Mouse (Mus musculus) forebrain, embryonic 16.5 days (tissue): Measurements from ENCODE around the gene Ldah. TPM values are rescaled to one million over a fixed set of nuclear protein-coding genes. Genes with fewer than 3 reads are reported as not detected.
"Not testable (repeated sequence)": the region's sequence is repeated elsewhere in the genome, so short reads cannot be mapped to it uniquely, and the experiment has no call there.

Experiments used
- ATAC-seq: fragments of 200-750 bp; cut with Nextera tagmentation; 2 replicates; pipeline ENCODE4 v1.8.0; 2017; ENCODE audit warnings: mild to moderate bottlenecking, moderate library complexity
- H3K27ac ChIP-seq: fragments of 300-500 bp; sonication (generic); 2 replicates; pipeline ENCODE4 v1.5.1; 2014; ENCODE audit warnings: low read length, control low read depth
- H3K27me3 ChIP-seq: fragments of 300-500 bp; sonication (generic); replicated peaks from 2 replicates; pipeline ENCODE4 v1.6.1; 2014; ENCODE audit warnings: low read length; ENCODE audit not compliant: control insufficient read depth, insufficient read depth
- H3K36me3 ChIP-seq: fragments of 300-500 bp; sonication (generic); 2 replicates; pipeline ENCODE4 v1.6.1; 2014; ENCODE audit not compliant: control insufficient read depth, insufficient read depth
- H3K4me1 ChIP-seq: fragments of 300-500 bp; sonication (generic); replicated peaks from 2 replicates; pipeline ENCODE4 v1.6.1; 2014; ENCODE audit warnings: low read length; ENCODE audit not compliant: control insufficient read depth, insufficient read depth
- H3K4me2 ChIP-seq: fragments of 300-500 bp; sonication (generic); 2 replicates; pipeline ENCODE4 v1.6.1; 2014; ENCODE audit warnings: mild to moderate bottlenecking, low read length, control low read depth
- H3K4me3 ChIP-seq: fragments of 300-500 bp; sonication (generic); replicated peaks from 2 replicates; pipeline ENCODE4 v1.5.1; 2014; ENCODE audit warnings: mild to moderate bottlenecking, low read length, control low read depth
- H3K9ac ChIP-seq: fragments of 300-500 bp; sonication (generic); replicated peaks from 2 replicates; pipeline ENCODE4 v1.6.1; 2014; ENCODE audit warnings: low read depth, low read length, control low read depth
- H3K9me3 ChIP-seq: fragments of 300-500 bp; sonication (generic); 2 replicates; pipeline ENCODE4 v1.6.1; 2016; ENCODE audit warnings: low read length; ENCODE audit not compliant: control insufficient read depth
- WGBS: fragments of 180-500 bp; shearing (Covaris S2); extraction: QIAGEN DNeasy Blood & Tissue Kit; methylation state at CpG from one replicate; pipeline ENCODE4 v1.1.7; 2014; 5-methylcytosine and 5-hydroxymethylcytosine counted together
- polyA plus RNA-seq: library from polyadenylated mRNA; unstranded; fragments of >200 nt; fragmentation: Nextera tagmentation; extraction: Ambion mirVana; gene quantifications from 2 replicates; pipeline ENCODE4 v1.2.1, GENCODE M21; 2015

The Ldah gene
- polyA plus RNA-seq: 89.2 and 96.9 TPM in 2 replicates

DNA sequence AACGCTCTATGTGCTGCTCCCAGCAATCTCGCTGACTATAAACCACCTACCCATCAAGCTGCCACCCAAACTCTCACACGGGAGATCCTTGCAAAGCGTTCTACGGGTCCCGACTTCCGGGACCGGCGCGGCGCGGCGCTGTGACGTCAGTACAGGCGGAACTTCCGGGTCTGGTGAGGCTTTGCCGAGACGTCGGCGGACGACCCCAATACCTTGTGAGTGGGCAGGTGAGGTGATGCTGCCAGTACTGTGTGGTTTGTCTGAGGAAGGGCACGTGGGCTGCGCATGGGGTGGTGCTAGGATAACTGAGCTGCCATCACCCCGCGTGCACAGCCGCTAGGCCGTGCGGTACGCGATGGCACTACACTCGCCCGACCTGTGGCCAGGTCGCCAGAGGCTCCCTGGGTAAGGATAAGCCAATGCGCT is at the start of gene Ldah:
Ldah (plus strand) TSS at position 130 of the 426 bp plus-strand sequence.
- no peaks in the 10 kb centered on the region for H3K27me3 ChIP-seq
- H3K9me3 ChIP-seq: 0 out of 2 replicates have a peak, but pooled peaks cover 2% of the 10 kb centered on the region
- peak; percentile 100 for ATAC-seq
- WGBS: under 1% methylated on average over 34 of the region's 34 CpGs
- 0 out of 2 replicates have a peak, but pooled peaks cover 2% of the 10 kb centered on the region for H3K36me3 ChIP-seq
- peaks cover 3% of the 10 kb centered on the region for H3K4me1 ChIP-seq
- peak within 1 kb of the TSS; percentile 71 for H3K4me2 ChIP-seq
- H3K9ac ChIP-seq: peak within 1 kb of the TSS; percentile 85
- H3K27ac ChIP-seq: peak within 1 kb of the TSS; percentile 50; the same call in 1 of the 2 replicates
- H3K4me3 ChIP-seq: peak within 1 kb of the TSS; percentile 80

GRCm38 (mm10) chr12:8167743-8168142 is 40.2 kb upstream of the Ldah start:
- H3K9ac ChIP-seq: no peak overlapping the region
- ATAC-seq: no peak
- no peak overlapping the region for H3K27ac ChIP-seq
- H3K9me3 ChIP-seq: no peaks in the 10 kb centered on the region
- 63% methylated on average over 2 of the region's 2 CpGs for WGBS
- H3K27me3 ChIP-seq: no peaks in the 10 kb centered on the region
- no peaks in the 10 kb centered on the region for H3K4me1 ChIP-seq
- H3K4me3 ChIP-seq: no peak overlapping the region
- H3K4me2 ChIP-seq: no peak overlapping the region
- no peaks in the 10 kb centered on the region for H3K36me3 ChIP-seq

GRCm38 (mm10) chr12:8180921-8181320 is 27.0 kb upstream of the Ldah start:
- Histone ChIP-seq H3K9ac (no peak overlapping the region), H3K9me3 (no peaks in the 10 kb centered on the region), H3K36me3 (no peaks in the 10 kb centered on the region), H3K4me3 (no peak overlapping the region), H3K4me2 (no peak overlapping the region), H3K27ac (no peak overlapping the region), H3K27me3 (no peaks in the 10 kb centered on the region), H3K4me1 (no peaks in the 10 kb centered on the region)
- 71% methylated on average over 6 of the region's 6 CpGs for WGBS
- no peak for ATAC-seq

DNA sequence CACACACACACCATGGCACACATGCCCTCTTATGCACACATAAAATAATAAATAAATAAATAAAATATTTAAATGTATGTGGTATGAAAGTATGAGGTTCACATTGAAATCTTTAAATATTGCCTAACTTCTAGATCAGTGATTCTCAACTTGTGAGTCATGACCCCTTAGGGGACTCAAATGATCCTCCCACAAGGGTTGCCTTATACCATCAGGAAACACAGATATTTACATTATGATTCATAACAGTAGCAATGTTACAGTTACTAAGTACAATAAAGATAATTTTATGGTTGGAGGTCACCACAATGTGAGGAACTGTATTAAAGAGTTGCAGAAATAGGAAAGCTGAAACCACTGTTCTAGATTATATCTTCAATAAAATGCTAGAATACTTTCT is 26.2 kb upstream of the Ldah start:
- Histone ChIP-seq H3K36me3 (no peaks in the 10 kb centered on the region), H3K4me2 (no peak overlapping the region), H3K4me3 (no peak overlapping the region), H3K9me3 (no peaks in the 10 kb centered on the region), H3K27me3 (no peaks in the 10 kb centered on the region), H3K4me1 (no peaks in the 10 kb centered on the region), H3K27ac (no peak overlapping the region), H3K9ac (no peak overlapping the region)
- ATAC-seq: no peak

DNA sequence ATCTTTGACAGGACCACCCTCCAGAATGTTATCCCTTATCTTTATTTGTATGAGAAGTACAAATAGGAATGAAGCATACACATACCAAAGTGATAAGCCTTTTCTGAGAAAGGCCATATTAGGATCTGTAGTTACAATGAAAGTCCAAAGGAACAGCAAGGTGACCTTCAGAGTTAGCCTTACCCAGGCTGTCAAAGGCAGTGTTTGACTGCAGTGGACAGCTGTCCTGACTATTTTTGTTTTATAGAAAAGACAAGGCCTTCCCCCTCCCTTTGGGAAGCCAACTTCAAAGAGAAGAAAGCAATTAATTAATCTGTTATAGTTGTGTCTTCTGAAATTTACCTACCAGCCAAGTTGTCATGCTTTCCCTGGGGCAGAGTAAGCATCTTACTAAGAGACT is 23.4 kb upstream of the Ldah start:
- Histone ChIP-seq H3K27me3 (no peaks in the 10 kb centered on the region), H3K9ac (no peak overlapping the region), H3K4me3 (no peak overlapping the region), H3K4me2 (no peak overlapping the region), H3K36me3 (no peaks in the 10 kb centered on the region), H3K9me3 (no peaks in the 10 kb centered on the region), H3K4me1 (no peaks in the 10 kb centered on the region), H3K27ac (no peak overlapping the region)
- ATAC-seq: no peak

DNA sequence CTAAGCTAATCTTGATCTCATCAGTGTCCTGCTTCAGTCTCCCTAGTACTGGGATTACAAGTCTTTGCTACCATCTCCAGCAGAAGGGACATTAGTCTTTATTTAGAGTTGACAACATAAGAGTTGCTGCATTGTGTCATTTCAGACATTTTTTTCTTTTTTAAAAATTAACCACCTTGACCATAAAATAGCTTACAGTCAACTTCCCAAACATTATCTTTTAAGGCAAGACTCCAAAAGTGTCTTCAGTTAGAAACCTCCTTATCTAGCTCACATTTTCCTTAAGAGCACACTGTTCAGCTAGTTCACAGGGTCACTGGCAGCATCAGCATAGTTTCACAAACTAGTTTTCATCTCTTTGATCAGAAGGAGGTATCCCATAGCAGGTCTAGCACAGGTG is 19.7 kb upstream of the Ldah start:
- Histone ChIP-seq H3K27me3 (no peaks in the 10 kb centered on the region), H3K4me2 (no peak overlapping the region), H3K4me3 (no peak overlapping the region), H3K9me3 (no peaks in the 10 kb centered on the region), H3K36me3 (no peaks in the 10 kb centered on the region), H3K27ac (no peak overlapping the region), H3K4me1 (no peaks in the 10 kb centered on the region), H3K9ac (no peak overlapping the region)
- no peak for ATAC-seq

GRCm38 (mm10) chr12:8188796-8189535 is 18.9 kb upstream of the Ldah start:
- not testable (repeated sequence) for H3K9ac ChIP-seq, H3K4me1 ChIP-seq, H3K4me3 ChIP-seq, ATAC-seq, H3K9me3 ChIP-seq, H3K4me2 ChIP-seq, H3K27ac ChIP-seq, H3K36me3 ChIP-seq, H3K27me3 ChIP-seq
- WGBS: 87% methylated on average over 15 of the region's 15 CpGs

DNA sequence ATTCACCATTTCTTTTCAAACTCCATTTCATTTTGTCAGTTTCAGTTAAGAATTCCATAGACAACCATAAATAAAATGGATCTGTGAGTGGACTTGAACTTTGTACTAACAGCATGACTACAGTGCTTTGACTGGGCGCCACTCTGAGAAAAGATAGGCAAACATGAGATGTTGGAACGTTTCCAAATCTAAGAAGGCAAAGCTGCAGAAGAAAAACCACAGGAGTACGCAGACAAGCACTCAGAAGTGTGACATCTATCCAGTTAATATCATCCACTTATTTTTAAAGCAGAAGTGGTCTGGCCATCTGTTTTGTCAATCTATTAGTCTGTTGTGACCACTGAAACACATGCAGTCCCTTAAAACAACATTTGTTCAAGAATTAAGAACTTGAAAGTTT is 18.2 kb upstream of the Ldah start:
- 62% methylated on average over 3 of the region's 3 CpGs for WGBS
- Histone ChIP-seq H3K27ac (no peak overlapping the region), H3K4me1 (no peaks in the 10 kb centered on the region), H3K36me3 (no peaks in the 10 kb centered on the region), H3K9me3 (no peaks in the 10 kb centered on the region), H3K4me3 (no peak overlapping the region), H3K9ac (no peak overlapping the region), H3K27me3 (no peaks in the 10 kb centered on the region), H3K4me2 (no peak overlapping the region)
- ATAC-seq: no peak

DNA sequence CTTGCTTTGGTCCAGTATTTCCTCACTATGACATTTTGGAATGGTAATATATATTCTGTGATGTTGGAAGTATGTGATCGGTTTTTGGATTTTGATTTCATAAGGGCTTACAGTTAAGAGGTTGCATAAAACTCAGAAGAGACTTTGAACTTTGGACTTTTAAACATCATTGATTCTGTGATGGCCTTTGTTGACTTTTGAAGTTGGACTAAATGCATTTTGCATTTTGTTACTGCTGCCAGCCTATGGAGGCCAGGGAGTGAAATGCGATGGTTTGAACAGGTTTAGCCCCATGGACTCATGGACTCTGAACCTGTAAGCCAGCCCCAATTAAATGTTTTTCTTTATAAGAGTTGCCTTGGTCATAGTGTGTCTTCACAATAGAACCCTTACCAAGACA is 2.2 kb upstream of the Ldah start:
- Histone ChIP-seq H3K4me1 (peaks cover 3% of the 10 kb centered on the region), H3K27me3 (no peaks in the 10 kb centered on the region), H3K27ac (no peak overlapping the region), H3K9me3 (no peaks in the 10 kb centered on the region), H3K36me3 (no peaks in the 10 kb centered on the region), H3K4me3 (no peak overlapping the region), H3K4me2 (no peak overlapping the region), H3K9ac (no peak overlapping the region)
- 85% methylated on average over 2 of the region's 2 CpGs for WGBS
- no peak for ATAC-seq
